Mouse (Mus musculus) adrenal gland, adult 8-10 months (tissue): Measurements from ENCODE around the gene Cacna1c. TPM values are rescaled to one million over a fixed set of nuclear protein-coding genes. Genes with fewer than 3 reads are reported as not detected.

Experiments
- DNase-seq: peaks from one replicate; pipeline ENCODE4 v3.0.0; 2022
- total RNA-seq, 4 experiments: library from RNA; stranded (reverse); gene quantifications; 2 replicates each; pipeline ENCODE4 v1.2.4; 2022

The Cacna1c gene
- total RNA-seq, 4 experiments from 2014 or later: 97.1 to 218 (median 127) TPM

- no peak for DNase-seq
Observed at GRCm38 (mm10) chr6:118954988-118955554, 241.1 kb downstream of the Cacna1c start.

- DNase-seq: no peak
Observed at GRCm38 (mm10) chr6:118952377-118952776, 243.8 kb downstream of the Cacna1c start.

DNA sequence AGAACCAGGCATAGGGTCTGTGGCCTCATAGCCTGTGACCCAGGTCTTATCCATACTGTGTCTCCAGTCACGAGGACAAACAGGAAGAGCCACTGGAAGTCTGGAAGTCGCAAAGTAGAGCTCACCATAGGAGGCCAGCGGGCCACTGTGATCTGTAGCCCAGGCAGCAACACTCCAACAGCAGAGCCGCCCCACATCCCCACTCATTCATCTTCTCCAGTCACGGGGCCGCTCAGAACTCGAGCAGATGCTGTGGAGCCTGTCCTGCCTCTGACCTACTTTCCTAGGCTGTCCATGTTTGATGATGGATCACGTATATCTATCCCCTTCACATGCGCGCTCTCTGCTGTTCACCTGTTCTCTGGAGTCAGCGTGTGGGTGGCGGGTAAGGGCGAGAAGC, 246.0 kb downstream of the Cacna1c start:
- DNase-seq: peak; percentile 64

GRCm38 (mm10) chr6:118947286-118947685, 248.9 kb downstream of the Cacna1c start:
- DNase-seq: no peak

- DNase-seq: no peak
Observed at GRCm38 (mm10) chr6:118946660-118947059, 249.6 kb downstream of the Cacna1c start.

GRCm38 (mm10) chr6:118944093-118944492, 252.1 kb downstream of the Cacna1c start:
- no peak for DNase-seq

GRCm38 (mm10) chr6:118941816-118942215, 254.4 kb downstream of the Cacna1c start:
- no peak for DNase-seq

DNA sequence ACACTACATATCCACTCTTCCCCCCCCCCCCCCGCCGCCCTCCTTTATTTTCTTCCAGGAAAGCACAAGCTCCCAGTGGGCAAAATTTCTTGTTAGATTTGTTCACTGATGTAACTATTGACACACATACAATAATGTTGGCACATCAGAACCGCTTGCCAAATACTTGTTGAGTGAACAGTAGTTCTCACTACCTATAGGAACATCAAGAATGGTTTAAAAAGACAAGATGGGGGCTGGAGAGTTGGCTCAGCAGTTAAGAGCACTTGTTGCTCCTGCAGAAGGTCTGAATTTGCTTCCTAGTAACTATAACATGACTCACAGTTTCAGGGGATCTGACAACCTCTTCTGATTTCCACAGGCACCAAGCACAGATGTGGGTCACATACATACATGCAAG, 255.2 kb downstream of the Cacna1c start:
- no peak for DNase-seq

- DNase-seq: peak; percentile 81
Observed at GRCm38 (mm10) chr6:118939626-118940025, 256.6 kb downstream of the Cacna1c start.

GRCm38 (mm10) chr6:118938386-118939096, 257.7 kb downstream of the Cacna1c start:
- no peak for DNase-seq

GRCm38 (mm10) chr6:118937536-118937935, 258.7 kb downstream of the Cacna1c start:
- no peak for DNase-seq

GRCm38 (mm10) chr6:118935520-118936415, 260.4 kb downstream of the Cacna1c start:
- DNase-seq: no peak

GRCm38 (mm10) chr6:118934243-118934902, 261.8 kb downstream of the Cacna1c start:
- no peak for DNase-seq

GRCm38 (mm10) chr6:118933017-118933594, 263.1 kb downstream of the Cacna1c start:
- no peak for DNase-seq

GRCm38 (mm10) chr6:118932002-118932700, 264.1 kb downstream of the Cacna1c start:
- DNase-seq: no peak

GRCm38 (mm10) chr6:118926669-118927068, 269.5 kb downstream of the Cacna1c start:
- no peak for DNase-seq

DNA sequence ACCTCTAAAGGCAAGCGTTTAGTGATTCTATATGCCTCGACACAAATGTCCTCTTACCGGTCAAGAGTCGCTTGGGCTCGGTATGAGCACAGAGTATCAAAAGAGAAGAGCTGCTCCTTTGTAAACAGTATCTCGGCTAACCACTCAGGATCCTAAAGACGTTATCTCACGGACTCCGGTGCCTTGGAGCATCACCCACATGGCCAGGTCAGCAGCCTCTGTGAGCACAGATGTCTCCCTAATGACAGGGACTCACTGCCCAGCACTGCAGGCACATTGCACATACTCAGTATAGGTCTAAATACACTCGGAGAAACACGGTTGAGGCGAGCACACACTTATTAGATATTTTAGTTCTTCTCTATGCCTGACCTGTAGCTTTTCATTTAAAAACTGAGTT, 271.8 kb downstream of the Cacna1c start:
- no peak for DNase-seq

- no peak for DNase-seq
Observed at GRCm38 (mm10) chr6:118923926-118924325, 272.3 kb downstream of the Cacna1c start.

DNA sequence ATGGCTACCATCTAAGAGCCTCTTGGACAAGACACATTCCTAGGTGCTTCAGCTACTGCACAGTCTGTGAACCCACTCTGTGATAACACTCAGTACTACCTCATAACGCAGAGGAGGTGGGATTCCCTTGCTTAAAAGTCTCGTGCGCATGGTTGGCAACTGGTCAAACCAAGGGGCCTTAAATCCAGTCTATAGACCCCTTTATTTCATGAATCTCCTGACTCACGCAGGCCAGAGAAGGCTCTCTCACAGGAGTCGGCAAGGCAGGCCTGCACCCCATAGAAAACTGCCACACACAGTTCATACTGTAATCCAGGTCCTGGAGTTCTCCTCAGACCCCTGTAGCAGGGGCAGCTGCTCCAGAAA, 273.0 kb downstream of the Cacna1c start:
- no peak for DNase-seq

DNA sequence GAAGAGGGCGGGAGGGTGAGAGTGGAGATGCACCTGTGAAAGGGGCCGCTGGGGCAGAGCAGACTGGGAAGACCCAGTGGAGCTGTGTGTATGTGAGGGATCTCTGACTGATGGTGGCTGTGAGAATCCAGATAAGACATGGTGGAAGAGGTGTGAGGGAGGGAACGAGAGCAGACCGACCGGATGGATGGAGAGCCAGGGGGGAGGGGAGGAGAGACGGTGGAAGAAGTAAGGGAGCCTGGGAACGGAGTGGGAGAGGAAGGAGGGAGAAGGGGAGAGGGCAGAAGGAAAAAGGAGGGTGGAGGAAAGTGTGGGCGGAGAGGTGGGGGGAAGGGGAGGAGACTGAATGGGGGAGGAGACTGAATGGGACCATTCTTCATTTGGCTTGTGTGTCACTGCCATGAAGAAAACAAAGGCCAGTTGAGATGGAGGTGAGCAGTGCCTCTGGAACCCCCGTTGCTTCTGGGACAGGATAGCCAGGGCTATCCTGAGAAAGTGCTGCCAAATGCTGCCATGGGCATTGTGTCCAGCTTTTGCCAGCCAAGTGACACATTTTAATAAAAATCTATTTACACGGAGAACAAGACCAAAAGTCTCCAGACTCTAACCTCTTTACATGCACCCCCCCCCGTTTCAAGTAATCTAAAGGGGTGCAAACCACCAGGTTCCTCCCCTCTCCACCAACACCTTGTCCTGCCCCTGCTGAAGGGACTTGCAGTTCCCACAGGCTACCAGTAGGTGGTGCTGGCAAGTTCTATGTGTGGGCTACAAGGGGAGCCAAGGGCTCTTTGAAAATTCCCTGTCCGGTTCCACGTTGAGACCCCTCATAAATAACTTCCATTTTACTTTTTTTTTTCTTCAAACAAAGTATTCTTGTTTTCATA, 273.6 kb downstream of the Cacna1c start:
- peak; percentile 74 for DNase-seq

DNA sequence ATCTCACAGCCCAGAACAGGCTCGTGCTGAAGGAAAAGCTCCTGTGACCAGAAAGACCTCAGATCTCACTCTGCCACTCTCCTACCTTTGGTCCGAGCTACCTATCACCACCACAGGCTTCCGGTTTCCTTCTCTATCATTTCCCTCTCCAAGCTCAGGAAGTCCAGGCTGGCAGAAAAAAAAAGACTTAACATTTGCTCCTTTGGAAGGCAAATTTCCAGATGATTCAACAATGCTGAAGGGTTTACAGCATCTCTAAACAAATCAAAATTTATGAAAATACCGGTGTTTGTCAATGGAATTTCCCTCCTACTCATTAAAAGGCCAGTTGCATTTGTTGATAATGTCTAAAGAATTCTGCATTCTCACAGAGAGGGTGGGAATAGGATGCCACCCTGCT, 288.0 kb downstream of the Cacna1c start:
- DNase-seq: no peak
